Mouse (Mus musculus): ENCODE results near the gene Nalcn.

GRCm38 (mm10) chr14:123232630-123233206 is 394.2 kb downstream of the Nalcn start:
- TF ChIP-seq CTCF (IDR thresholded peaks at IDR 0.05; ENCODE audit: borderline replicate concordance, extremely low read depth, insufficient read depth, insufficient read length) = no peak
- TF ChIP-seq POLR2A (IDR thresholded peaks at IDR 0.05; ENCODE audit: borderline replicate concordance, extremely low read depth, insufficient read depth, insufficient read length, poor library complexity, severe bottlenecking) = no peak
